ENCODE assay signal across 1 mouse cellular context in the genomic region with DNA sequence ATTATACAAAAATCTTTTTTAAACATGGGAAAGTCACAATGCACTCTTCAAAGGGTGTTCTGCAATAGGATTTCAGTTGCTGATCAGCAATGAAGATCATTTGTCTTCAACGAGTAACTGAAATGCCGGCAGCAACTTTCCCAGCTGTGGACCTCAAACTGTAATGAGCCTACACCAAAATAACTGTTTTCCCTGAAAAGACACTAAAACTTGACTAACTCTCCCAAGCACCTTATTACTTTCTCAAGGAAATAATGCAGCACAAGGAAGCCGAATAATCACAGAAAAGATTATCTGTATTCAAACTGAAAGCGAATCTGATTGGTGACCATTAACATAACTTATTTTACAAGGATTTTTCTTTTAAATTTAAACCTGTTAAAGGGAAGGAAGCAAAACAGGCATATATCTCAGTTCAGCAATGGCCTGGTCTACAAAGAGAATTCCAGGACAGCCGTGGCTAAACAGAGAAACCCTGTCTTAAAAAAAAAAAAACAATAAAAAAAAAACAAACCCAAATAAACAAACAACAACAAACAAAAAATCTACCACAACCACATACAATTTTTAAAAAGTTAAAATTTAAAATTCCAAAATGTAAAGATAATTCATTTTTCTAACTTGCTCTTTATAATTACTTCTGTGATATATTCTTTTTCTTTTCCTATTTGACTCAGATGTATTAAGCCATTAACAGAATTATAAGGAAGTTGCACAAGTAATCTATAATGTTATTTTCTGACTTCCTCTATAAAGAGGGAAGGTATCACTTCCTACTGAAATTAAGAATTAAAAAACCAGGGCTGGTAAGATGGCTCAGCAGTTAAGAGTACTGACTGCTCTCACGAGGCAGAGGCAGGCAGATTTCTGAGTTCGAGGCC.
TF ChIP-seq lines count a peak whose summit lies in the region.

No protein-coding gene starts in this region.

TF ChIP-seq in MEL, 35 proteins besides CTCF, POLR2A, EP300 and RAD21 (continued from another document):
- TF ChIP-seq HCFC1 (IDR thresholded peaks at IDR 0.05; ENCODE audit: low read depth, low read length) (0 out of 2 replicates have a peak, but pooled peaks have one; percentile 37), USF2 (IDR thresholded peaks at IDR 0.05; ENCODE audit: borderline replicate concordance in 1 of 2, insufficient read depth in 1 of 2, low read depth in 1 of 2, low read length in 2 of 2) (no peak), CHD1 (IDR thresholded peaks at IDR 0.05; ENCODE audit: low read depth, low read length) (0 out of 2 replicates have a peak, but pooled peaks have one; percentile 94), GABPA (IDR thresholded peaks at IDR 0.05; ENCODE audit: low read depth, low read length) (no peak), MAFK (IDR thresholded peaks at IDR 0.05; ENCODE audit: borderline replicate concordance, low read depth, low read length) (no peak; the same call in 1 of the 2 replicates)
